Mouse (Mus musculus) monocyte, adult 5-6 weeks (primary cell): ENCODE results near the gene Ebp. TPM values are rescaled to one million over a fixed set of nuclear protein-coding genes. Genes with fewer than 3 reads are reported as not detected.

Experiments used
- ATAC-seq: fragments of 153-309, 156-312 bp; replicated peaks from 2 replicates; pipeline ENCODE4 v1.8.0; 2017; ENCODE audit warnings: mild to moderate bottlenecking; ENCODE audit not compliant: low TSS enrichment, insufficient number of reproducible peaks, severe bottlenecking, poor library complexity, low FRiP score
- total RNA-seq: library from RNA; stranded (forward); fragments of 200-1000, 200-491, 200-594 nt; gene quantifications from 3 replicates; pipeline ENCODE4 v1.2.3, GENCODE M21; 2017

The Ebp gene
- total RNA-seq, 1 experiment from 2014 or later = 117 TPM

DNA sequence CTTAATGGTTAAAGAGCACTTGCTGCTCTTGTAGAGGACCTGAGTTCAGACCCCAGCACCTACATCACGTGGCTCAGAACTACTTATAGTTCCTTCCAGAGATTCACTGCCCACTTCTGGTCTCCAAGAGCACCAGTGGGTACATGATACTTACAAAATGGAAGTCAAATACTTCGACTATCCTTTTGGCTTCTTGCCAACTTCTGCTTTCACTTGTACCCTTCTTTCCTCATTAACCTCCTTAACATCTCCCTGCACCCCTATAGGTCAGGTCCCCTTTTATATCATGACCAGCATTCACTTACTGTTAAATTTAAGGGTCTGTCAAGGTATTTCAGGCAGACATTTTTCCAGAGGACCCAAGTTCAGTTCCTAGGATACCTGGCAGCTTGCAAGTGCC lies 57.4 kb downstream of the Ebp start:
- no peak for ATAC-seq

Other genes with a start within 250 kb of the Ebp start
- gene Hdac6, start 245.6 kb downstream of the Ebp start, total RNA-seq = 3.3 to 4.6 TPM (median 4.1 TPM) in 3 replicates
- gene Gata1, start 215.4 kb downstream of the Ebp start, total RNA-seq = 1.4 to 17.9 TPM (median 3.3 TPM) in 3 replicates
- gene Glod5, start 175.0 kb downstream of the Ebp start, total RNA-seq = not detected in 3 replicates
- gene Suv39h1, start 118.8 kb downstream of the Ebp start, total RNA-seq = 19.0 to 19.7 TPM (median 19.1 TPM) in 3 replicates
- gene Was, start 103.0 kb downstream of the Ebp start, total RNA-seq = 129 to 156 TPM (median 134 TPM) in 3 replicates
- 22.2 to 44.8 TPM (median 28.6 TPM) in 3 replicates for gene Wdr13, start 60.6 kb downstream of the Ebp start, total RNA-seq
- gene Rbm3, start 47.6 kb downstream of the Ebp start, total RNA-seq = 767 to 1,158 TPM (median 1,044 TPM) in 3 replicates
- 3.3 to 6.7 TPM (median 5.1 TPM) in 3 replicates for gene Tbc1d25, start 17.3 kb downstream of the Ebp start, total RNA-seq
- 3.1 TPM in 1 of 3 replicates, not detected in the others for gene Porcn, start 13.0 kb upstream of the Ebp start, total RNA-seq
- gene Ftsj1, start 58.9 kb upstream of the Ebp start, total RNA-seq = 6.1 to 10.3 TPM (median 7.9 TPM) in 3 replicates
- gene Slc38a5, start 77.6 kb upstream of the Ebp start, total RNA-seq = not detected in 3 replicates
- not detected in 3 replicates for gene Ssxb10, start 133.9 kb upstream of the Ebp start, total RNA-seq
- not detected in 3 replicates for gene Ssxb9, start 173.5 kb upstream of the Ebp start, total RNA-seq
- gene Ssxb1, start 219.8 kb upstream of the Ebp start, total RNA-seq = not detected in 3 replicates